Comparison of ENCODE assay signal across 10 mouse cellular contexts in genomic region chr12:86162890-86163816, GRCm38 (mm10).
A peak's percentile ranks its signal among the peaks of the same experiment; 100 is the strongest.
DNase-seq lines count a peak whose midpoint lies in the region; ATAC-seq and TF ChIP-seq lines count a peak whose summit lies in the region.
"Had no signal": no experiment of that assay in that cellular context is flagged by ENCODE, and none has a peak within 500 bp of the region (broad histone marks: within the 10 kb centered on the region; RNA-seq: fewer than 3 reads in every experiment).

No protein-coding gene starts in this region.

- peak overlapping the region; percentile 56; the same call in 1 of the 2 replicates for H3K27ac ChIP-seq in kidney, embryonic 16.5 days (ENCODE audit: low read length)
- peak overlapping the region; percentile 34 for H3K27ac ChIP-seq in forebrain, embryonic 11.5 days (ENCODE audit: low read depth, low read length)

- H3K9me3 ChIP-seq in kidney, embryonic 16.5 days (ENCODE audit: low read length): no peaks in the 10 kb centered on the region
- no peaks in the 10 kb centered on the region; the same call in 1 of the 2 replicates for H3K9me3 ChIP-seq in forebrain, embryonic 11.5 days (ENCODE audit: control insufficient read depth, low read length)

- WGBS in kidney, embryonic 16.5 days: 31% methylated on average over 12 of the region's 12 CpGs
- WGBS in forebrain, embryonic 11.5 days: 2% methylated on average over 12 of the region's 12 CpGs

- peak overlapping the region; percentile 32; the same call in 1 of the 2 replicates for H3K9ac ChIP-seq in kidney, embryonic 16.5 days (replicated peaks; ENCODE audit: low read length)
- peak overlapping the region; percentile 9; the same call in 1 of the 2 replicates for H3K9ac ChIP-seq in forebrain, embryonic 11.5 days (ENCODE audit: low read length)

- no peak overlapping the region for H3K4me2 ChIP-seq in kidney, embryonic 16.5 days (replicated peaks; ENCODE audit: low read depth, low read length)
- peak overlapping the region; percentile 9; the same call in 1 of the 2 replicates for H3K4me2 ChIP-seq in forebrain, embryonic 11.5 days (ENCODE audit: low read depth, low read length, severe bottlenecking)

- H3K36me3 ChIP-seq in kidney, embryonic 16.5 days (ENCODE audit: insufficient read depth, low read length): peaks cover 10% of the 10 kb centered on the region
- peaks cover 3% of the 10 kb centered on the region; the same call in 1 of the 2 replicates for H3K36me3 ChIP-seq in forebrain, embryonic 11.5 days (ENCODE audit: control insufficient read depth, insufficient read depth, low read length)

- no peak for TF ChIP-seq CTCF in brain, embryonic 14.5 days (IDR thresholded peaks at IDR 0.05; ENCODE audit: borderline replicate concordance, extremely low read depth, insufficient read depth, insufficient read length)

- H3K4me3 ChIP-seq in kidney, embryonic 16.5 days (ENCODE audit: low read length): no peak overlapping the region
- H3K4me3 ChIP-seq in forebrain, embryonic 11.5 days (ENCODE audit: low read depth, low read length): no peak overlapping the region

- no peak for DNase-seq in kidney, postnatal 14 days
- peak; percentile 80 for DNase-seq in brain, embryonic 14.5 days (ENCODE audit: low read depth)
- DNase-seq in forebrain, embryonic 11.5 days (ENCODE audit: low spot score): peak; percentile 71
- no peak for DNase-seq in urinary bladder, postnatal 14 days (ENCODE audit: low spot score)
- no peak for DNase-seq in adrenal gland, adult 8-10 months
- DNase-seq in layer of hippocampus, adult 9-11 months: no peak
- DNase-seq: lung, postnatal 4 days; thymus, postnatal 25 days had no signal

- no peak for TF ChIP-seq POLR2A in brain, embryonic 14.5 days (IDR thresholded peaks at IDR 0.05; ENCODE audit: borderline replicate concordance, extremely low read depth, insufficient read depth, insufficient read length, poor library complexity, severe bottlenecking)

- H3K4me1 ChIP-seq in kidney, embryonic 16.5 days (ENCODE audit: insufficient read depth, low read length): peaks cover 17% of the 10 kb centered on the region
- peaks cover 22% of the 10 kb centered on the region for H3K4me1 ChIP-seq in forebrain, embryonic 11.5 days (replicated peaks; ENCODE audit: control insufficient read depth, insufficient read depth, low read length)

- no peaks in the 10 kb centered on the region for H3K27me3 ChIP-seq in kidney, embryonic 16.5 days (ENCODE audit: insufficient read depth, low read length)
- H3K27me3 ChIP-seq in forebrain, embryonic 11.5 days (ENCODE audit: control insufficient read depth, insufficient read depth, low read length): peaks cover 8% of the 10 kb centered on the region

- peak; percentile 65 for ATAC-seq in kidney, embryonic 16.5 days (ENCODE audit: low FRiP score, low TSS enrichment)
- ATAC-seq in forebrain, embryonic 11.5 days (replicated peaks; ENCODE audit: low FRiP score): peak; percentile 73
- ATAC-seq in megakaryocyte, adult 5-6 weeks (ENCODE audit: poor library complexity, severe bottlenecking): peak; percentile 52

Comparison
In these comparisons a context has a peak if more than half of its experiments do, and no peak if none do; other contexts are left out.
1. DNase-seq: peak in brain, embryonic 14.5 days (single experiment) and forebrain, embryonic 11.5 days (single experiment); none in kidney, postnatal 14 days (single experiment), urinary bladder, postnatal 14 days (single experiment), adrenal gland, adult 8-10 months (single experiment) and layer of hippocampus, adult 9-11 months (single experiment).
2. Peak in every context shown above with its lines, with median percentiles within 50 percentile points of each other: ATAC-seq.